Mouse (Mus musculus) mammary gland, adult 2 months (tissue): ENCODE results near the gene Krtap28-10. TPM values are rescaled to one million over a fixed set of nuclear protein-coding genes. Genes with fewer than 3 reads are reported as not detected.

Source experiments
- polyA plus RNA-seq: library from polyadenylated mRNA; depleted of rRNA; stranded (reverse); fragments of >200 nt; gene quantifications from 2 replicates; pipeline ENCODE4 v1.2.3, GENCODE M21; 2012; ENCODE audit warnings: low replicate concordance; rRNA removed

Gene Krtap28-10
- not detected in 2 replicates for polyA plus RNA-seq

DNA sequence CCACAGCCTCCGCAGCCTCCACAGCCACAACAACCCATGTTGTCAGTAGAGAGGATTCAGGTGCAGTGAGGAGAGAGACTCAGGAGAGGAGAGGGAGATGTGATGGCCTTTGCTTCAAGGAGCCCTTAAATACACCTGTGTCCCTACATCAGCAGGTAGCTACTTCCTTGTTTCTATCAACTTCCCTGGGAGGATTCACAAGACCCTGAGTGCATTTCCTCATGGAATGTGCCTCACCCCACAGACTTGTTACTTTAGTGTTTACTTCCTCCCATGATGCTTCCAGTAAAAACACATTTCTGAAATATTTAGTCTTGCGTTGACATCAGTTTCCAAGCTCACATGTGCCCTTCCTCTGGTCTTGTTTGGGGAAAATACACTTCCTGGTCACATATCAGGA lies at the start of gene Krtap28-10:
Gene Krtap28-10 (minus strand): TSS at position 101 of the 400 bp plus-strand sequence.

DNA sequence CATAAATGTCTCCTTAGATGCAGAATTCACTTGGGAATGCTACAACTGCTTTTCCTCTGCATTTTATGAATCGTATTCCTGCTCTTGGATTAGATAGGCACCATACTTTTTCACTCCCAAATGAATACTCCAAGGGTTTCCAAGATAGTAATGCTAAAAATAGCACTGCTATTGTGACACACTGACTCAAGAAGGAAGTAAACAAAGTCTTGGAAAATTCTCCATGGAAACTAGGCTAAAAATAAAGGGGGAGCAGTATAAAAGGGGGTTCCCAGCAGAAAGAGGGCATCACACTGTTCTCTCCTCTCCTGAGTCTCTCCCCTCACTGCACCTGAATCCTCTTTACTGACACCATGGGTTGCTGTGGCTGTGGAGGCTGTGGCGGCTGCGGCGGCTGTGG lies 18.4 kb upstream of the Krtap28-10 start, which contains the start of gene Krtap28-13:
Gene Krtap28-13 (plus strand): TSS at position 288 of the 400 bp plus-strand sequence.

DNA sequence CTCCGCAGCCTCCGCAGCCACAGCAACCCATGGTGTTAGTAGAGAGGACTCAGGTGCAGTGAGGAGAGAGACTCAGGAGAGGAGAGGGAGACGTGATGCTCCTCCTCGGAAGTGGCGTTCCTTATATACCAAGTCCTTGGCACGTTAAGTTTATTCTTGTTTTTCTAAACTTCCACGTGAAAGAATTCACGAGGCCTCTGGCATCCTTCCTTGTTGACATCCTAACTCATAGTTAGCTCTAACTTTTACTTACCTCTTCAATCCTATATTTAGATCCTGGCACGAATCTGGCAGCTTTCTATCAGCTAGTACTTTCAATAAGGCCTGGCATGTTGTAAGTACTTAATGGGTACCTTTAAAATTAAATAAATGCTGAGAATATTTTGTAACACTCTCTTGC lies 17.0 kb upstream of the Krtap28-10 start, which contains the start of gene A030005K14Rik:
Gene A030005K14Rik (minus strand): TSS at position 101 of the 400 bp plus-strand sequence.

DNA sequence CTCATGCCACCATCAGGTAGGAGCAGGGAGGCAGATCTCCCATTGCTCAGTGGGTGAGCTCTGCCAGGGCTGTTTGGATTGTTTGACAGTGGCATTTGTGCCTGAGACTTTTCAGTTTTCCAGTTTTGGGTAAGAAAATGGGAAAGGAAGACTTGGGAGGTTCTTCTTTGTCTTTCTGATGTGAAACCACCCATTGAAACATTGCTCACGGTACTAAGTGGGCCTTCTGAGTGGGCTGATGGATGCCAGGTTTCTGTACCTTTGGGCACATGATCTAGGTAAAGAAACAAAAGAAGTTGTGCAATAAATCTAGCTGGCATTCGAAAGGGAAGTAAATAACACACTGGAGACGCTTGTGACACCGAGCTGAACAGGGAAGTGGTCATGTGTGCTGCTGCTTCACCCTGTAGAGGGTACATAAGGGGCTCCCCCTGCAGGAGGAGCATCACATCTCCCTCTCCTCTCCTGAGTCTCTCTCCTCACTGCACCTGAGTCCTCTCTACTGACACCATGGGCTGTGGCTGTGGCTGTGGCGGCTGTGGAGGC lies 2.7 kb upstream of the Krtap28-10 start, which contains the start of gene Gm47969:
Gene Gm47969 (plus strand): TSS at position 51 of the 546 bp plus-strand sequence.

DNA sequence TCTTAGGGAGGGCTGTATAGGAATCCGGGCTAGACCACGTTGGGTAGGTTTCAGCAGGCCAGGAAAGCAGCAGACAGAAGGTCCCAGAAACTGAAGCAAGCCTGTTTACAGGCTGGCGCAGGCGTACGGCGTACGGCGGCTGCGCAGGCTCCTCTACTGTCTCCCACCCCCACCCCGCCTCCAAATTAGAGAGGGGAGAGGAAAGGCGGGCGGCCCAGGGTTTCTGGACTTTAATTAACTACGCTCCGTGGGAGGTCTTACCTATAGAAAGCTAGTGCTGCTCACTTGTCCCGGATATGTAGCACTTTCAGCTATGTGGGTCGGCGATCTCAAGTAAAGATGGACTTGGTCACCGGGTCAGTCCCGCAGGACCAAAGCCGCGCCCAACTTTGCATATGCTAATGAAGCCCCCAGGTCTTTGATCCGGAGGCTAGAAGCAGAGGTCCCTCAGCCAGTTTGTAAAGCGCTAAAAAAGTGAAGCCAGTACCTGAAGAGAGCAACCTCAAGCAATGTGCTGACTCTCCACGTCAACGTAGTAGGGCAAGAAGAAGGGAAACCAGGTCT lies 4.1 kb downstream of the Krtap28-10 start, which contains the start of gene Slc19a3:
Gene Slc19a3 (minus strand): TSS at position 340 of the 564 bp plus-strand sequence.

DNA sequence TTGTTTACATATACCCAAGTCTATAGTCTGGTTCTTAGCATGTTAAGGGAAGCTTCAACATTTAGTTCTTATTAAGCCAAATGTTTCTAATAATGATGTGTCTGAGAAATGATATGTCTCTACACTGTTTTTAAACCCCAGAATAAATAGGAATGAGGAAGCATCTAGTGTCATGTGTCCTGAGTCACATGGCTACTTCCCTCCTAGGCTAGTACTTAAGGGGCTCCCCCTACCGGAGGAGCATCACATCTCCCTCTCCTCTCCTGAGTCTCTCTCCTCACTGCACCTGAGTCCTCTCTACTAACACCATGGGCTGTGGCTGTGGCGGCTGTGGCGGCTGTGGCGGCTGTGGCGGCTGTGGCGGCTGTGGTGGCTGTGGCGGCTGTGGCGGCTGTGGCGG lies 42.0 kb downstream of the Krtap28-10 start, which contains the start of gene Gm47959:
Gene Gm47959 (plus strand): TSS at position 243 of the 400 bp plus-strand sequence.

Other genes starting within 250 kb of the Krtap28-10 start
- 42.7 and 63.9 TPM in 2 replicates for gene Agfg1, start 203.0 kb downstream of the Krtap28-10 start, polyA plus RNA-seq
- 0.60 and 1.1 TPM in 2 replicates for gene A030005L19Rik, start 129.2 kb downstream of the Krtap28-10 start, polyA plus RNA-seq
- not detected in 2 replicates for gene A030014E15Rik, start 117.6 kb downstream of the Krtap28-10 start, polyA plus RNA-seq
- gene Gm6217, start 111.1 kb downstream of the Krtap28-10 start, polyA plus RNA-seq: not detected in 2 replicates
- gene A030003K21Rik, start 99.1 kb downstream of the Krtap28-10 start, polyA plus RNA-seq: not detected in 2 replicates
- gene Gm7544, start 86.5 kb downstream of the Krtap28-10 start, polyA plus RNA-seq: not detected in 2 replicates
- gene Gm47955, start 82.2 kb downstream of the Krtap28-10 start, polyA plus RNA-seq: not detected in 2 replicates
- not detected in 2 replicates for gene Gm47959, start 41.9 kb downstream of the Krtap28-10 start, polyA plus RNA-seq
- gene Slc19a3, start 4.0 kb downstream of the Krtap28-10 start, polyA plus RNA-seq: 0.41 and 0.72 TPM in 2 replicates
- gene Gm47969, start 2.5 kb upstream of the Krtap28-10 start, polyA plus RNA-seq: not detected in 2 replicates
- not detected in 2 replicates for gene A030005K14Rik, start 16.9 kb upstream of the Krtap28-10 start, polyA plus RNA-seq
- not detected in 2 replicates for gene Krtap28-13, start 18.4 kb upstream of the Krtap28-10 start, polyA plus RNA-seq
- gene Ccl20, start 74.3 kb upstream of the Krtap28-10 start, polyA plus RNA-seq: 0.32 TPM in 1 of 2 replicates, not detected in the other
- gene Daw1, start 117.3 kb upstream of the Krtap28-10 start, polyA plus RNA-seq: not detected in 2 replicates